Mouse (Mus musculus): ENCODE results near the gene Gpr87.

The Gpr87 gene

DNA sequence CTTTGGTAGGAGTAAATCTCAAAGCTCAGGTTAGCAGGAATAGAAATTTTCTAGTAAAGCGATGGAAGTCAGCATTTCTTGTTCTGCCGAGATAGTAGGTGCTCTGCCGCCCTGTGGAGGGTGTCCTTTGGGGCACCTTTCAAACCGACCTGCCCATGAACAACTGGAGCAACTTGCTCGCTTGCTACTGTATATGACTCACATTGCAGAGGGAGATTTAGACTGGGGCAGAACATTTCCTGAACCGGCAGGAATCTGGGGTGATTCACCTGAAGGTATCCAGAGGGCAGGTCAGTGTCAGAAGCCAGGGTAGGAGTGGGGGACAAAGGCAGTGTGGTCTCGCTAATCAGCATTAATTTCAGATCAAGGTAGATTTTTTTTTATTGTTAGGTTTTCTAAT lies at the start of gene Gpr87:
Gene Gpr87, minus strand, starts transcription at position 167 of the 400 bp plus-strand sequence.
- no peak for DNase-seq

DNA sequence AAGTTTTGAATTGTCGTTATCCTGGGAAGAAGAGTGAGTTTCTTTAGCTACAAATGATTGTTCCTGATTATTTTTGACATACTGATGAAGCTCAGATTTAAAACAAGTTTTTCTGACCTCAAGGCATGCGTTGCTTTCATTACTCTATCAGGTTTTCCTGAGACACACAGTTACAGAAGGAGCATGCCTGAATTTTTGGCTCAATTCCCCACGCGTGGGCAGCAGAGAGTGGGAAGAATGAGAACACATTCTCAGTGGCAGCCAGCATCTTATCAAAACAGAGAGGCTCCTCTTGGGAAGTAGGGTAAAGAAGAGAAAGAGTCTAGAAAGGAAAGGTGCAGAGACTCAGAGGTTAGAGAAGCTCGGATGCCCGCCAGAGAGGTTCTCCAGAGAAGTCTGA lies 48.5 kb upstream of the Gpr87 start:
- peak in 1 of 2 experiments; percentile 16 for DNase-seq

DNA sequence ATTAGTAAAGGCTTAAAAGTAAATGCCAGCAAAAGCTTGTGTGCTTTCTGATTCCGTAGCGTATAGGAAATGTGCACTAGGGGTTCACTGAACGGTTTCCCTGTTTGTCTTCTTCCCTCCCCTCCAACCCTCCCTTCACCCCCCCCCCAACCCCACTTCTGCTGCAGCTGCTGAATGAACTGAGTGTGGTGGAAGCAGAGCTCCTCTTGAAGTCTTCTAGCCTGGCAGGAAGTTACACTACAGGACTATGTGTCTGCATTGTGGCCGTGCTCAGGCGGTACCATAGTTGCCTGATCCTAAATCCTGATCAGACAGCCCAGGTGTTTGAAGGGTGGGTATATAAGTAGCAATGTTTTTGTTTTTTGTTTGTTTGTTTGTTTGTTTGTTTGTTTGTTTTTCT lies 40.0 kb upstream of the Gpr87 start:
- no peak for DNase-seq

DNA sequence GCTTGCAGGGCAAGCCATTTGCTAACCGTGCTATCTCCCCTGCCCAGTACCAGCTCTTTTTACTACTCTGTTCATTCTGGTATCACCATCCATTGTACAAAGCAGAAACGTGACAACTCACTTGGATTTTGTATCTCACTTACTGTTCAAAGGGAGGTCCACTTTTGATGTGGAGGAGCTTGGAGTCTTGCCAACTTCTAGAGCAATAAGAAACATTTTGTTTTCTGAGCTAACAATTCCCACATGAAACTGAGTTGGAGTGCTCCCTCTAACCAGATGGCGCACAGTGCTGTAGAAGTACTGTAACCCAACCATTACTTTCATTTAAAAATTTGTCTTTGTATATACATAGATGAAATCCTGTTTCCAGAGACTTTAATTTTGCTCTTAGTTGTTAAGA lies 36.0 kb upstream of the Gpr87 start:
- DNase-seq: no peak

DNA sequence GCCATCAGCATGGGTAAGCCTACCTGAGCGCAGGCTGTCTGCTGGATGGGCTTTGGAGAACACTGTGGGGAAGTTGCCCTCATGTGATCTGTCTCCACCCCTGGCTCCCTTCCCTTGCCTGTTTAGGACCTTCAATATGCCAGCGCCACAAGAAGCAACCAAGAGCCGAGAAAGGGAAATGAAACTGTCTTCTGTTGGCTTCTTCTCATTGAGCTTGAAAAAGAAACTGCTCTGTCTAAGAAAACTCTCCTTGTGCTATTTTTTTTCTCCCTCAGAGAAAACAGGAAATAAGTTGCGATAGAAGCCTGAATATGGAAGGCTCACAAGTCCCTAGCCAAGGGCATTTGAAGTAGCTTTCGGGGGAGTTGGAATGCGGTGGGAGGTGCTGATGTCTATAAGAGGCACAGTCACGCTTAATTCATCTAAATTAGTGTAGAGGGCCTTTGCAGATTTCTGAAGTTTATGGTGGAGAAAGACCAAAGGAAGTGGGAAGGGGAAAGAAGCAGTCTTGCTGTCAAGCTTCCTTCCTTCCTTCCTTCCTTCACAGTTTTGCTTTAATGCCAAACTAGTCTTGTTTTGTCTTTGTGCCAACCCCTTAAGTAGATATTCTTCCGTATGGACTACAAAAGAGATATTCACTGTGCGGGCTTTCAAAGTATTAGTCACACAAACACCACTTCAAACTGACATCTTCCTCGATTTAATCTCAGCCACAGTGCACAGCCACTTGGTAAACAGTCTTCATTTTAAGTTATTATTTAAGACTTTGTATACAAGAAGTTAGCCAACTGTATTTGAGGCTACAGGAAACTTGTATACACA lies 34.0 kb upstream of the Gpr87 start:
- DNase-seq: peak; percentile 38 to 44

DNA sequence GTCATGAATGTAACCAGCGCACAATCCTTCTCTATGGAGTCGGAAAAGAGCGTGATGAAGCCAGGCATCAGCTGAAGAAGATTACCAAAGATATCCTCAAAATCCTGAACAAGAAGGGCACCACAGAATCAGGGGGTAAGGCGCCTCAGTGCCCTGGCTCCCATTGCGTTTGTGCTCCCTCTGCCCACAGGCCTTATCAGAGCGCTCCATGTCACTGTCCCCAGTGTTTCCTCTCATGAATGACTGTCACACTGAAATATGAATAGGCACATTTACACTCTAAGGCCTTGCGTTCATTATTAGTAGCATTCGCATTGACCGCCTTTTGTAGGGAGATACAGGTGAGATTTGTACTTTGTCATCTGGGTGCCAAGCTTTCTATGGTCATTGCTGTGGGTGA lies 32.8 kb upstream of the Gpr87 start:
- DNase-seq: no peak

DNA sequence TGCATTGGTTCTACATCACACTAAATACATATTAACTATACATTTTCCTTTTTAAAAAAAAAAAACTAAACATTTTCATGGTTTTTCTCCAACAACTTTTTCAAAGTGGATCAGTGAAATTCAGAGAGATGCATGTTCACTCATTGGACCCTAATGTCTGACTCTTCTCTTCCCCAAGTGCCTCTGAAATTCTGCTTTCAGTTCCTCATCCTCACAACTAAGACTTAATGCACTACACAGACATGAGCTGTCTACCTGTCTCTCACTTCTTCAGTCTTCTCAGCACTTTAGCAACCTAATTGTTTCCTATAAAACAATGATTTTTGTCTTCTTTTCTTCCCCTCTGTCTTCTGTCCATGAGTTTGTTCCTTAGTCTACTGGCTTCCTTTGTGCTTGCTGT lies 30.5 kb upstream of the Gpr87 start:
- no peak for DNase-seq

DNA sequence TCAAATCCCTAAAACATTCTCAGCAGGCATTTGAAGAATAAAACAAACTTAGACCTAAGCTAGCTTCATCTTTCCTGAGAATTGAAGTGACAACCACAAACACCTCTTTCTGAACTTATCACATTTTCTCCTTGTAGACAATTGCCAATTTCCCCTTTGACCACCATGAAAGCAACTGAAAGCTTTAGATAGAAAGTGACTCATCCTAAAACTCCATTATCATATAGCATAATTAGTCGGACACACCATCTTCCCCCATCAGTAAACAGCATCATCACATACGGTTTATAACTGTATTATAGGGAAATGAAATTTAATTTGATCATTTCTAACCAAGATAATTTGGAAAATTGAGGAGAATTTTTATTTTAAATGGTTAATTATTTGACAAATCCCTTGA lies 27.4 kb upstream of the Gpr87 start:
- DNase-seq: no peak

DNA sequence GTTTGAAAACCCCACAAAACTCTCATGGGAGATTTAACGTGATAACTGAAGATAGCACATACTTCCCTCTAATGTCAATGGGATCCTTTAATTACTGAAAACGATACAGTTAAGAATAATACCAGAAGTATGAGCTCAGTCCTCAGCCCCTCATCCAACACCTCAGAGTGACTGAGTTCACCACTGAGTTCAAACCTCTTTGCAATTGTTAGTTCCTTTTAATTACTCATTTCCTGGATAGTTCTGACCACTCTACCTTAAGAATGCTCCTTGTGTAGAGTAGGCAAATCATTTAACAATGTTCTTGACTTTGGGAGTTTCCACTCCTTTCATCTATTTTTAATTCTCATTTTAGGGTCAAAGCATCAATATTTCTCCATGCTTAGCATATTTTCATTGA lies 24.4 kb upstream of the Gpr87 start:
- DNase-seq: no peak

DNA sequence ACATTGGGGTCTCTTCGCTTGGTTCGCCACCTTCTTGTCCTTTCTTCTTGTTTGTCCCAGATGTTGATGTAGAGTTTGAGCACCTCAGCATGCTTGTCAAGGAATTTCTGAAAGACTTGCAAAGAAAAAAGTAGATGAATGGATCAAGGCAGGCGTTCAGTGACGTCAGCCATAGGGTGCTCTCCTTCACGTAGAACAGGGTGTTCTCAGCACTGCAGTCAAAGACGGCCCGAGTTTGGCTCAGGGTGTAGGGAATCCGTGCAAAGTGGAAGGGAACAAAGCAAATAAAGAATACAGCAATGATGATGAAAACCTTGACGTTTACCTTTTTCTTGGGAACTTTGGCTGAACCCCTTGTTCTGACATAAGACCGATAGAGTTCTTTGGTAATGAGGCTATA lies 22.3 kb upstream of the Gpr87 start:
- DNase-seq: no peak

DNA sequence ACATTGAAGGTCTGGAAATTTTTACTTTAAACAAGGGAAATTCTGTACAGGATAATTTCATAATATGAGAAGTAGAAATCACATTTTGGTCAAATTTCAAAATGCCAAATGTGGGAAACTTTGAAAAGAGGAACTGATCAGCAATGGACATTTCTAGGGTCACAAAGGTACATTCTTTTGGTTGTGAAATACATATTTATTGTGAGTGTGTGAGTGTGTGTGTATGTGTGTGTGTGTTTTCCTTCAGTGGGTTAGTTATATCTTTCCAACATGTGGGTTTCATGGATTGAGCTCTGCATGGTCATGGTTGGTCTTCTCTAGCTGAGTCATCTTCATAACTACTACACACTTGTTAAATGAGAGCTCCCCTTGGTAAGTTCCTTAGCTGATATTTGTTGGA lies 17.5 kb upstream of the Gpr87 start:
- no peak for DNase-seq

DNA sequence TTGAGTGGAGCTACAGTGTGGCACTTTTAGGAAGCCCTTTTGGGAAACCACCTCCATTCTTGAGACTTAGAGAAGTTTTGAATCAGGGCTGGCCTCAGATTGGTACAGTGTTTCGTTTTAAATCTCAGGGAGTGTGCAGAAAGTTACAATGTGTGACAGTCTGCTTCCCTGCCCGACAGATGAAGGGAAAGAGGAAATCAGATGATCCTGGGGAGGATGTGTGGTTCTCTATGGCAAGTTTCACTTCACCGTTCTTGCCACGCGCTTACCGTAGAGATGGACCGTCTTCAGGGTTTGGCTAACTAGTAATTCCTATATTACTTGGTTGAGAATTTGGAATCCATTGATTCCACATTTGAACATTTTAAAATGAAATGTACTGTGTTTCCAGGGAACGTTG lies 16.9 kb upstream of the Gpr87 start:
- DNase-seq: no peak

DNA sequence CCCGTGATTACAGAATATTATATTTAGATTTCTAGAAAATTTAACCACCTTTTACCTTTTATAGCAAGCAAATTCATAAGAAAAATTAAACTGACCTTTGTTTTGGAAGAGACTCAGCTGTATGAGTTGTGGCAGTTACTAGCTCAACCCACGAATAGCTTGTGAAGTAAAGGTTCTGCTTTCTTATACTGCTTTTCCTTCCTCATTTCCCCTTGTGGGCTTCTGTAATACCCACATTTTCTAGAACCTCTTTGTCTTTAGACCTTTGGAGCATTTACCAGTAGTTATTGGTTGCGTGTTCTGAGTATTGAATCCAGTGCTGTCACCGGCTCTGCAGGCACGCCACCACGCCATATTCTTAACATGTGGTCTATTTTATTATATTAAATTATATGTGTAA lies 15.8 kb upstream of the Gpr87 start, which contains the start of gene P2ry13:
Gene P2ry13, minus strand, starts transcription at position 156 of the 400 bp plus-strand sequence.
- DNase-seq: no peak

DNA sequence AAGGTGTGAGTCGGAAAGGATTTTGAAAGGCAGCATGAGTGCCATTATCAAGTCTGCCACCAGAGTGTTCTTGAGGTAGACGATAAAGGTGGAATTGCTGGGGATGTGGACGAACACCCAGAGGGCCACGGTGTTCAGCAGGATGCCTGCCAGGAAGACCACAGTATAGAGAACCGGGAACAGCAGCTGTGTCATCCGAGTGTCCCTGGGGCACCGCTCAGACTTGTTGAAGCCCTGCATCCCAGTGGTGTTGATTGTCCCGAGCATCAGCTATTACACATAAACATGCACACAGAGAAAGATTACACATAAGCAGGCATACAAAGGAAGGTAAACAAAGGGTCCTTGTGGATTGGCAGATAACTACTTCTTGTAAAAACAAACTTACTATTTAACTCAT lies 15.2 kb upstream of the Gpr87 start:
- DNase-seq: no peak

DNA sequence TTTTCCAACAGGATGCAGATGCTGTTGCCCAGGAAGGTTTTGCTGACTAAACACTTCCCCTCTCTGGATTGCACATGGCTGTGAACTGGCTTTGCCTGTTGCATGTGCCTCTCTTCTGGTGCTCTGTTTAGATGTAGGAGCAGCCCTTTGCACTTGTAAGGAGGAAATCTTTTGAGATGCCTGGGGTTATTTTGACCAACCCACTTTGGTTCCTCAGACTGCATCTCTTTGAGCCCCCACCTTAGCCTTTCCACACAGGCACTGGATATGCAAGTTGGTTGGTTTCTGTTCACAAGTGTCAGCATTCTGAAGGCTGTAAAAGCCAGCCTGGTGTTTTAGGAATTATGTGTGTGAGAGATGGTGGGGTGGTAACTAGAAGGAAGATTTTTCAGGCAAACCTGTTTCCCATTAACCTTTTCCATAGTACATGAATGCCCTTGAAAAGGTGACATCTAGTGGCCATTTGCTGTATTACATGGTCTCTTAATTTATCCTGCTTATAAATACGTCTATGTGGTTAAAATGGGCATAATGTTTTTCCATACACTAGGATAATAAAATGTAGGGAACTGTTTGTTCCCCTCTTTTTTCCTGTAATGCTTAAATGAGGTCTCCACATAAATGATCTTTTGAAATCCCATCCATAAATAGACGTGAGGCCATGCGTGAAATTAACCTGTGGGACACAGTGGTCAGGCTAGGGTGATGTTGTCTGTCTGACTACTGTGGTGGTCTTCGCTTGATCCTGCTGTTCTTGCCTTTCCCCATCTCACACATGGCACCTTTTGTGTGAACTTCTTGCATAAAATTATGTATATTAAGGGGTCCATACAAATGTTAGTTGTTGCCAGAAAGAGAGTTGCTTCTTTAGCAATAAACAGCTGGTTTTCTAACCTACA lies 14.0 kb upstream of the Gpr87 start:
- peak in 1 of 2 experiments; percentile 36 for DNase-seq

DNA sequence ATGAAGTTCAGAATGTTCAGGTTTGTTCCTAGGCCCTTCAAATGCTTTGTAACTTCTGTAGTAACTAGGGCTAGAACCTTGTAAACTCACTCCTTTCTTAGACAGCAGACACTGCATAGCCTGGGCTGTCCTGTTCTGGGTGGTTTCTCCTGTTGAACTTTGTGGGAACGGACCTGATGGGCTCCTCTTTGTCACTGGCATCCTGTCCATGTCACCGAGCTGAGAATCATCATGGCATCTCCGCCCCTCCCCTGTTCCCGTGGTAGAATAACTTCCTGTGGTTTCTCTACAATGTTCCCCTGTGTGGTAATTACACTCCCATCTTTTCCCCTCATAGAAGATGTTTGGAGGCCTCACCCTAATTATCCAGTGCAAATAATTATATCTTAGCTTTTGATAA lies 11.0 kb upstream of the Gpr87 start:
- DNase-seq: no peak

DNA sequence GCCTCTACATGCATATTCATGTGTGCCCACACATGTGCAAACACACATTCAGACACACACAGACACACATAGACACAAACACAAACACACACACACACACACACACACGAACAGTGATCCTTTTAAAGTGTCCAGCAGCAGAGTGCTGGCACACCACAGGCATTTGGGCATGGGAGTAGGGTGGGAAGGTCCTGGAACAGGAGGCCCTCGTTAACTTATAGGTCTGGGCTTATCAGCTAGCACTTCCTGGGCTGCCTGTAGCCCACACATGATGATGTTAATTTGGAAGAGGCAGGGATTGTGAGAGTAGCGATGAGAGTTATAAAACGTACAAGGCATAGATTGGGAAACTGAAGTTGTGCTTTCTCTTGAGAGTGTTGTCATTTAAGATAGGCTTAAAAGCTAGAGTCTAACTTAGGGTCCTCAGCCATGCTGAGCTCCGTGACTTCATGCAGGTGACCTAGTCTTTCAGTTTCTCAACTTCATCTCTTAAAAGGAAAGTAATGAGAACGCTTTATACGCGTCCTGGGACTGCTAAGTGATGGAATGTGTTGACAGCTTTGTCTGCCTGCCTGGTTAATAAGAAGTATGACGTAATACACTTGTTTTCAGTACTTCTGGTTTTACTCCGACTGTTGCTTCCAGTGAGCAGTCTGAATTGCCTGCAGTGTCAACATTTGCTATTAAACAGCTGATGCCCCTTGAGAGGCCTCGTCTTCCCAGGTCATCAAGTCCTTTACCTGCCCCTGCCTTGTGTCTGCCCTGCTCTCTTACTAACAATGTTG lies 10.0 kb upstream of the Gpr87 start:
- peak in 1 of 2 experiments; percentile 40 for DNase-seq

DNA sequence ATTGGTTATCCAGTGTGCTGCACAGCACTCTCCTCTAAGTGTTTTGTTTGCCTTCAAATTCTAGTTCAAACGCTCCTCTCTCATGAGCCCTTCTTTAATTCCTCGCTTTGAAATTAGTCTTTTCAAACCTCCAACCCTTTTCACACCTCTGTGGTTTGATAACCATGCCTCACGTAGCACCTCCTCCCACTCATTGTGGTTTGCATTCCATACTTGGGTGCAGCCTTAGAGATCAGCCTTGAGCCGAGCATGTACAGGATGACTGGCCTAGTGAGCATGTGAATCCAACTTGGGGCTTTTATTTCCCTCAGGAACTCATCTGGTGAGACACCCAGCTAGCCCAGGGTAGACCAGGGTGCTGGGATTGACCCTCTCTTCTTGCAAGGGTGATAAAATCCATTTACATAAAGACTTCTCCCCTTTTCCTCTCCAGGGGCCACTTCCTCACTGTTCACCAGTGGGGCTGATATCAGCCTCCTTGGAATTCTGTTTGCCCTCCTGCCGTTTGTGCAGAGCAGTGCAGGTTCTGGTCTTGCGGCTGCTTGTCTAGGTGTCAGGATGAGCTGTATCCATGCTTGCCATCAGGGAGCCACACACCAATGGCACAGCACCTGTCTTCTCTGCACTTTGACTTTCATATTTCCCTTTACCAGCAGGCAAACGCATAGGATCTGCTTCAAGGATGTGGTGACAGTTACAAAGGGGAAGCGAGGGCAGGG lies 9.1 kb upstream of the Gpr87 start:
- peak; percentile 39 to 73 for DNase-seq

DNA sequence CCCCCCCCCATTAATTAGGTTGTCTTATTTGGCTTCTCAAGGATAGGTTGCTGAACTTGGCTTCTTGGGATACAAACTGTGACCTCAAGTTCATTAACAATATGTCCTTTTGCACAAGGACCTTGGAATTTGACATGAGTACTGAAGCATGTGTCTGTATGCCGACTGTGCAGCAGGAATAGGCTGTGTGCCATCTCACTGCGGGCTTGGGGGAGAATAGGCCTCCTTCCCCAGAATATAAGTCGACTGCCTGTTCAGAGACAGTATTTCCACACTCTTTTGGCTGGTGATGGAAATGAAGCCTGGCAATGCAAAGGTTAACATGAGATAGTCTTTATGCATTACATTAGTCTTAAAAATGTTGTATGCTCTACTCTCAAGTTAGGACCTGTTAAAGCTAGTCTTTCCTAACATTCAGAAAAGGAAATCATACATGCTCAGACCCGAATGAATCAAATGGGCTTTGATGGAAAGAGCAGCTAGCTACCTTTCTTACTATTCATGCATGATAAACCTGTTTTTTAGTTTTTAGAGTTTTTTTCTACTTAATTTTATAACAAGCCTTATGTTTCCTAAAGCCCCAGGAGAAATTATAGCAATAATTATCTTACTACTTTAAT lies 2.5 kb upstream of the Gpr87 start:
- no peak for DNase-seq

DNA sequence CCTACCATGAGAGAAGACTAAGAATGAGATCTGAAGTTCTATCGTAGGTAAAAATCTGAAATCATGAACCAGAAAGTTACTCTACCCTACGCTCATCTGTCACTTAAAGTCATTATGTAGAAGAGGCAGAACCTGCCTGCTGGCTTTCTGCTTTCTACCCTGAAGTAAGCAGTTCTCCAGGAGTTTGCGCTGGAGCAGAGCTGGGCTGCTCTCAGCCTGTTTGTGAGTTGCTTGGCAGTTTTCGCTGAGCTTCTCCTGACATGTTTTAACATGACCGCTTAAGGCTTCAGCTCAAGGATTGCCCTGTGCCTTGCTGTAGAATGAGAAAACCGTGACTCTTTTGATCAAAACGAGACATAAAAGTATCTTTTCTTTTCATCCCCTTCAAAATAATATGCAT lies 805 bp downstream of the Gpr87 start:
- DNase-seq: no peak

DNA sequence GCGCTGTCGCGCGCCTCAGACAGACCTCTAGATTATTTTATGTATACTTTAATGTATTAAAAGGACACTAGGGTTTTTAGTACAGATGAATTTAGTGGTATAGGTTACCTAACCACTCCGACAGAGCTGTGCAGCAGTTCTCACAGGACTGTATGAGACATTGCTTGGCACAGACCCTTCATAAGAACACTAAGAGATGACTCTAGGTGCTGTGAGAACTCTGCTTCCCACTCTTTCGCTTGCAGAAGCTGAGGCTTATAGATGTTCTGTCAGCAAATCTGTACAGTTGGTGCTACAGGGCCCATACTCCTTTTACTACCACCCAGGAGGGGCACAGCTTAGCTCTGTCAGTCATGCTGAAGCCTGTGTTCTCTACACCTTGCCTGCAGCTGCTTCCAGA lies 3.2 kb downstream of the Gpr87 start:
- no peak for DNase-seq

DNA sequence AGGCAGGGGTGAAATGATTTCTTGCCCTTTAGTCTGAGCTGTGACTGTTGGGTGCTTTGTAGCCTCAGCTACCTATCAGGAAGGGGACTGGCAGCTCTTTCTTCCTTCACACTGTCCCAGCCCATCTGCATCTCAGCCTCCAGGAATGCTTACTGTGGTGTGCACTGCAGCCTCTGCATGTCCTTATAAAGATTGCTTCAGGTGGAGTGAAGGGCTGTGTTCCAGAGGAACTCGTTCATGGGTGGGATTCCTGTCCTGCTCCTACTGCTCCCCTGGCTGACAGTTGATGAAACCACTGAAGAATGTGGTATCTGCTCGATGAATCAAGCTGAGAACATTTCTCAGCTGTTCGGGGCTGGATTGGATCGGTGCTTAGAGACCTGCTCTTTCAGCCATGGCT lies 7.6 kb downstream of the Gpr87 start:
- DNase-seq: no peak
